Mouse (Mus musculus): ENCODE data around the gene Gm20547. TPM values are rescaled to one million over a fixed set of nuclear protein-coding genes. Genes with fewer than 3 reads are reported as not detected.
"Not testable (repeated sequence)": the region's sequence is repeated elsewhere in the genome, so short reads cannot be mapped to it uniquely, and the experiment has no call there.

Gm20547 gene
- polyA plus RNA-seq, 1 experiment from 2014 or later, result not detected

GRCm38 (mm10) chr17:34811275-34811674 is 70.6 kb downstream of the Gm20547 start:
- 73% methylated on average over 15 of the region's 15 CpGs for WGBS

GRCm38 (mm10) chr17:34810811-34811210 is 71.0 kb downstream of the Gm20547 start:
- not testable (repeated sequence) for H3K4me3 ChIP-seq (ENCODE audit: low read depth, low read length); H3K36me3 ChIP-seq (ENCODE audit: control insufficient read depth, insufficient read depth, low read length); H3K27me3 ChIP-seq (ENCODE audit: control insufficient read depth, insufficient read depth, low read length); H3K4me2 ChIP-seq (ENCODE audit: low read depth, low read length, severe bottlenecking); H3K9me3 ChIP-seq (ENCODE audit: control insufficient read depth, low read length); ATAC-seq (replicated peaks; ENCODE audit: low FRiP score); H3K9ac ChIP-seq (ENCODE audit: low read length); H3K27ac ChIP-seq (ENCODE audit: low read depth, low read length); H3K4me1 ChIP-seq (replicated peaks; ENCODE audit: control insufficient read depth, insufficient read depth, low read length)
- peak; percentile 29 for DNase-seq (ENCODE audit: low spot score)
- WGBS, result 82% methylated on average over 8 of the region's 8 CpGs

More at GRCm38 (mm10) chr17:34811275-34811674, 70.6 kb downstream of the Gm20547 start:
- ATAC-seq (replicated peaks; ENCODE audit: low FRiP score), result no peak
- peak; percentile 11 for DNase-seq (ENCODE audit: low spot score)
- Histone ChIP-seq H3K4me2 (ENCODE audit: low read depth, low read length, severe bottlenecking) (no peak overlapping the region), H3K4me1 (replicated peaks; ENCODE audit: control insufficient read depth, insufficient read depth, low read length) (no peaks in the 10 kb centered on the region), H3K36me3 (ENCODE audit: control insufficient read depth, insufficient read depth, low read length) (no peaks in the 10 kb centered on the region), H3K27ac (ENCODE audit: low read depth, low read length) (no peak overlapping the region), H3K9ac (ENCODE audit: low read length) (no peak overlapping the region), H3K9me3 (ENCODE audit: control insufficient read depth, low read length) (no peaks in the 10 kb centered on the region), H3K27me3 (ENCODE audit: control insufficient read depth, insufficient read depth, low read length) (no peaks in the 10 kb centered on the region), H3K4me3 (ENCODE audit: low read depth, low read length) (no peak overlapping the region)

GRCm38 (mm10) chr17:34810411-34810810 is 71.4 kb downstream of the Gm20547 start:
- H3K27me3 ChIP-seq (ENCODE audit: control insufficient read depth, insufficient read depth, low read length); H3K36me3 ChIP-seq (ENCODE audit: control insufficient read depth, insufficient read depth, low read length); H3K4me3 ChIP-seq (ENCODE audit: low read depth, low read length); H3K27ac ChIP-seq (ENCODE audit: low read depth, low read length); H3K4me2 ChIP-seq (ENCODE audit: low read depth, low read length, severe bottlenecking); ATAC-seq (replicated peaks; ENCODE audit: low FRiP score); H3K9me3 ChIP-seq (ENCODE audit: control insufficient read depth, low read length); H3K4me1 ChIP-seq (replicated peaks; ENCODE audit: control insufficient read depth, insufficient read depth, low read length); H3K9ac ChIP-seq (ENCODE audit: low read length): not testable (repeated sequence)
- 88% methylated on average over 5 of the region's 5 CpGs for WGBS
- DNase-seq (ENCODE audit: low spot score), result peak; percentile 48

GRCm38 (mm10) chr17:34808599-34809205 is 73.1 kb downstream of the Gm20547 start:
- no peaks in the 10 kb centered on the region for H3K36me3 ChIP-seq (ENCODE audit: control insufficient read depth, insufficient read depth, low read length)
- no peaks in the 10 kb centered on the region for H3K4me1 ChIP-seq (replicated peaks; ENCODE audit: control insufficient read depth, insufficient read depth, low read length)
- H3K4me3 ChIP-seq (ENCODE audit: low read depth, low read length), result no peak overlapping the region
- WGBS, result 81% methylated on average over 6 of the region's 6 CpGs
- H3K9me3 ChIP-seq (ENCODE audit: control insufficient read depth, low read length), result peaks cover 3% of the 10 kb centered on the region; the same call in 1 of the 2 replicates
- no peak overlapping the region for H3K4me2 ChIP-seq (ENCODE audit: low read depth, low read length, severe bottlenecking)
- ATAC-seq (replicated peaks; ENCODE audit: low FRiP score) (no peak), DNase-seq (ENCODE audit: low spot score) (peak; percentile 22)
- H3K9ac ChIP-seq (ENCODE audit: low read length), result no peak overlapping the region
- no peak overlapping the region for H3K27ac ChIP-seq (ENCODE audit: low read depth, low read length)
- no peaks in the 10 kb centered on the region for H3K27me3 ChIP-seq (ENCODE audit: control insufficient read depth, insufficient read depth, low read length)

- ATAC-seq (replicated peaks; ENCODE audit: low FRiP score), result no peak
- Histone ChIP-seq H3K4me3 (ENCODE audit: low read depth, low read length) (no peak overlapping the region), H3K4me2 (ENCODE audit: low read depth, low read length, severe bottlenecking) (no peak overlapping the region), H3K4me1 (replicated peaks; ENCODE audit: control insufficient read depth, insufficient read depth, low read length) (no peaks in the 10 kb centered on the region), H3K27me3 (ENCODE audit: control insufficient read depth, insufficient read depth, low read length) (no peaks in the 10 kb centered on the region), H3K36me3 (ENCODE audit: control insufficient read depth, insufficient read depth, low read length) (no peaks in the 10 kb centered on the region), H3K9ac (ENCODE audit: low read length) (no peak overlapping the region), H3K9me3 (ENCODE audit: control insufficient read depth, low read length) (peaks cover 3% of the 10 kb centered on the region; the same call in 1 of the 2 replicates), H3K27ac (ENCODE audit: low read depth, low read length) (no peak overlapping the region)
- 60% methylated on average over 3 of the region's 3 CpGs for WGBS
- no peak for DNase-seq (ENCODE audit: low spot score)
Observed at GRCm38 (mm10) chr17:34807176-34807575, 74.7 kb downstream of the Gm20547 start.

Small RNA genes lying within 50 kb of the gene (microRNA-seq; reads per million reads assigned to microRNA genes)
- gene Mir6970 (ENCODE audit: insufficient number of aligned reads) (not detected), gene Mir6971 (ENCODE audit: insufficient number of aligned reads) (3.4 reads per million), gene Mir6972 (ENCODE audit: insufficient number of aligned reads) (not detected)

Other genes starting within 250 kb of the Gm20547 start
- gene Fkbpl, start 237.3 kb downstream of the Gm20547 start, polyA plus RNA-seq (2014; fragmentation: Nextera tagmentation; extraction: Ambion mirVana), result 14.5 and 18.2 TPM in 2 replicates
- gene Atf6b, start 234.9 kb downstream of the Gm20547 start, polyA plus RNA-seq (2014; fragmentation: Nextera tagmentation; extraction: Ambion mirVana), result 79.5 and 82.9 TPM in 2 replicates
- 0.03 TPM in 1 of 2 replicates, not detected in the other for gene Tnxb, start 211.5 kb downstream of the Gm20547 start, polyA plus RNA-seq (2014; fragmentation: Nextera tagmentation; extraction: Ambion mirVana)
- gene C4b, start 138.2 kb downstream of the Gm20547 start, polyA plus RNA-seq (2014; fragmentation: Nextera tagmentation; extraction: Ambion mirVana), result 0.05 TPM in 1 of 2 replicates, not detected in the other
- gene Cyp21a1, start 77.5 kb downstream of the Gm20547 start, polyA plus RNA-seq (2014; fragmentation: Nextera tagmentation; extraction: Ambion mirVana), result not detected in 2 replicates
- gene Stk19, start 45.1 kb downstream of the Gm20547 start, polyA plus RNA-seq (2014; fragmentation: Nextera tagmentation; extraction: Ambion mirVana), result 26.3 and 28.3 TPM in 2 replicates
- gene Dxo, start 45.0 kb downstream of the Gm20547 start, polyA plus RNA-seq (2014; fragmentation: Nextera tagmentation; extraction: Ambion mirVana), result 78.5 and 84.9 TPM in 2 replicates
- 53.1 and 55.1 TPM in 2 replicates for gene Skiv2l, start 31.8 kb downstream of the Gm20547 start, polyA plus RNA-seq (2014; fragmentation: Nextera tagmentation; extraction: Ambion mirVana)
- gene Nelfe, start 31.7 kb downstream of the Gm20547 start, polyA plus RNA-seq (2014; fragmentation: Nextera tagmentation; extraction: Ambion mirVana), result 143 and 144 TPM in 2 replicates
- gene Cfb, start 19.5 kb downstream of the Gm20547 start, polyA plus RNA-seq (2014; fragmentation: Nextera tagmentation; extraction: Ambion mirVana), result 2.6 and 3.3 TPM in 2 replicates
- 2.1 and 2.8 TPM in 2 replicates for gene Zbtb12, start 2.6 kb downstream of the Gm20547 start, polyA plus RNA-seq (2014; fragmentation: Nextera tagmentation; extraction: Ambion mirVana)
- gene C2, start 16.2 kb upstream of the Gm20547 start, polyA plus RNA-seq (2014; fragmentation: Nextera tagmentation; extraction: Ambion mirVana), result 1.1 and 1.7 TPM in 2 replicates
- gene Ehmt2, start 16.4 kb upstream of the Gm20547 start, polyA plus RNA-seq (2014; fragmentation: Nextera tagmentation; extraction: Ambion mirVana), result 90.4 and 96.8 TPM in 2 replicates
- gene Slc44a4, start 32.4 kb upstream of the Gm20547 start, polyA plus RNA-seq (2014; fragmentation: Nextera tagmentation; extraction: Ambion mirVana), result not detected in 2 replicates
- 12.8 and 13.4 TPM in 2 replicates for gene Neu1, start 49.2 kb upstream of the Gm20547 start, polyA plus RNA-seq (2014; fragmentation: Nextera tagmentation; extraction: Ambion mirVana)
- gene Hspa1b, start 77.2 kb upstream of the Gm20547 start, polyA plus RNA-seq (2014; fragmentation: Nextera tagmentation; extraction: Ambion mirVana), result 0.24 TPM in 1 of 2 replicates, not detected in the other
- gene Gm20481, start 87.9 kb upstream of the Gm20547 start, polyA plus RNA-seq (2014; fragmentation: Nextera tagmentation; extraction: Ambion mirVana), result not detected in 2 replicates
- 1.6 TPM in 2 replicates for gene Hspa1a, start 90.1 kb upstream of the Gm20547 start, polyA plus RNA-seq (2014; fragmentation: Nextera tagmentation; extraction: Ambion mirVana)
- gene Hspa1l, start 90.7 kb upstream of the Gm20547 start, polyA plus RNA-seq (2014; fragmentation: Nextera tagmentation; extraction: Ambion mirVana), result 1.7 and 1.8 TPM in 2 replicates
- gene Lsm2, start 99.8 kb upstream of the Gm20547 start, polyA plus RNA-seq (2014; fragmentation: Nextera tagmentation; extraction: Ambion mirVana), result 288 and 292 TPM in 2 replicates
- 169 and 174 TPM in 2 replicates for gene Vars, start 118.9 kb upstream of the Gm20547 start, polyA plus RNA-seq (2014; fragmentation: Nextera tagmentation; extraction: Ambion mirVana)
- gene Vwa7, start 134.5 kb upstream of the Gm20547 start, polyA plus RNA-seq (2014; fragmentation: Nextera tagmentation; extraction: Ambion mirVana), result 0.15 and 0.27 TPM in 2 replicates
- gene Sapcd1, start 146.0 kb upstream of the Gm20547 start, polyA plus RNA-seq (2014; fragmentation: Nextera tagmentation; extraction: Ambion mirVana), result 4.0 and 4.1 TPM in 2 replicates
- gene Msh5, start 164.7 kb upstream of the Gm20547 start, polyA plus RNA-seq (2014; fragmentation: Nextera tagmentation; extraction: Ambion mirVana), result 5.8 and 7.9 TPM in 2 replicates
- gene Clic1, start 167.9 kb upstream of the Gm20547 start, polyA plus RNA-seq (2014; fragmentation: Nextera tagmentation; extraction: Ambion mirVana), result 67.7 and 74.5 TPM in 2 replicates
- 489 and 543 TPM in 2 replicates for gene Ddah2, start 177.0 kb upstream of the Gm20547 start, polyA plus RNA-seq (2014; fragmentation: Nextera tagmentation; extraction: Ambion mirVana)
- gene Ly6g6c, start 183.3 kb upstream of the Gm20547 start, polyA plus RNA-seq (2014; fragmentation: Nextera tagmentation; extraction: Ambion mirVana), result 0.20 TPM in 1 of 2 replicates, not detected in the other
- gene Mpig6b, start 184.1 kb upstream of the Gm20547 start, polyA plus RNA-seq (2014; fragmentation: Nextera tagmentation; extraction: Ambion mirVana), result 1.3 and 1.6 TPM in 2 replicates
- gene Ly6g6e, start 194.9 kb upstream of the Gm20547 start, polyA plus RNA-seq (2014; fragmentation: Nextera tagmentation; extraction: Ambion mirVana), result 0.39 and 0.57 TPM in 2 replicates
- 1.7 and 1.8 TPM in 2 replicates for gene Ly6g6d, start 196.0 kb upstream of the Gm20547 start, polyA plus RNA-seq (2014; fragmentation: Nextera tagmentation; extraction: Ambion mirVana)
- 0.72 and 0.88 TPM in 2 replicates for gene Ly6g6f, start 203.6 kb upstream of the Gm20547 start, polyA plus RNA-seq (2014; fragmentation: Nextera tagmentation; extraction: Ambion mirVana)
- gene Abhd16a, start 207.2 kb upstream of the Gm20547 start, polyA plus RNA-seq (2014; fragmentation: Nextera tagmentation; extraction: Ambion mirVana), result 52.6 and 53.8 TPM in 2 replicates
- gene Ly6g5c, start 226.2 kb upstream of the Gm20547 start, polyA plus RNA-seq (2014; fragmentation: Nextera tagmentation; extraction: Ambion mirVana), result not detected in 2 replicates
- gene Ly6g5b, start 233.4 kb upstream of the Gm20547 start, polyA plus RNA-seq (2014; fragmentation: Nextera tagmentation; extraction: Ambion mirVana), result 1.4 and 1.9 TPM in 2 replicates
- gene Gpank1, start 239.4 kb upstream of the Gm20547 start, polyA plus RNA-seq (2014; fragmentation: Nextera tagmentation; extraction: Ambion mirVana), result 29.5 and 33.7 TPM in 2 replicates
- 296 and 297 TPM in 2 replicates for gene Csnk2b, start 240.0 kb upstream of the Gm20547 start, polyA plus RNA-seq (2014; fragmentation: Nextera tagmentation; extraction: Ambion mirVana)
- 8.6 and 8.7 TPM in 2 replicates for gene D17H6S53E, start 244.3 kb upstream of the Gm20547 start, polyA plus RNA-seq (2014; fragmentation: Nextera tagmentation; extraction: Ambion mirVana)